Mouse (Mus musculus) MEL (cell line): ENCODE data around the gene Wipf3. TPM values are rescaled to one million over a fixed set of nuclear protein-coding genes. Genes with fewer than 3 reads are reported as not detected.

ENCODE experiments used
- DNase-seq: peaks from one replicate; pipeline ENCODE4 v3.0.0; 2011; ENCODE audit warnings: low read depth, low spot score
- H3K27ac ChIP-seq: 2 replicates; pipeline ENCODE4 v1.5.1; 2012; ENCODE audit warnings: low read depth, mild to moderate bottlenecking, control low read depth, low read length, moderate library complexity; ENCODE audit not compliant: control insufficient read depth
- H3K27me3 ChIP-seq, 2 experiments: fragments of 150-350 bp in 1 of 2; sonication (generic) in 1 of 2; 2 replicates each; pipeline ENCODE4 v1.6.1; 2012; ENCODE audit warnings: low read length in 2 of 2, mild to moderate bottlenecking in 2 of 2, improper control_type of control experiment in 1 of 2, moderate library complexity in 1 of 2; ENCODE audit not compliant: insufficient read depth in 2 of 2, control insufficient read depth in 1 of 2
- H3K36me3 ChIP-seq, 2 experiments: 2 replicates each; pipeline ENCODE4 v1.6.1; 2012 to 2014; ENCODE audit warnings: low read length in 2 of 2, improper control_type of control experiment in 1 of 2, inconsistent platforms in 1 of 2, mild to moderate bottlenecking in 1 of 2; ENCODE audit not compliant: insufficient read depth in 2 of 2, control insufficient read depth in 1 of 2
- H3K4me1 ChIP-seq, 2 experiments: fragments of 150-350 bp in 1 of 2; sonication (generic) in 1 of 2; 2 replicates each; pipeline ENCODE4 v1.6.1; 2012; ENCODE audit warnings: low read length in 2 of 2, improper control_type of control experiment in 1 of 2, mild to moderate bottlenecking in 1 of 2; ENCODE audit not compliant: insufficient read depth in 2 of 2, control insufficient read depth in 1 of 2
- H3K4me3 ChIP-seq, 2 experiments: fragments of 150-350 bp in 1 of 2; sonication (generic) in 1 of 2; 2 replicates each; pipeline ENCODE4 v1.5.1; 2012; ENCODE audit warnings: low read depth in 2 of 2, low read length in 2 of 2, mild to moderate bottlenecking in 2 of 2, moderate library complexity in 2 of 2, control low read depth in 1 of 2, improper control_type of control experiment in 1 of 2; ENCODE audit not compliant: control insufficient read depth in 1 of 2, insufficient read depth in 1 of 2
- H3K79me2 ChIP-seq: 2 replicates; pipeline ENCODE4 v1.6.1; 2012; ENCODE audit warnings: mild to moderate bottlenecking, low read length, moderate library complexity; ENCODE audit not compliant: control insufficient read depth, poor library complexity, insufficient read depth
- H3K9ac ChIP-seq: 2 replicates; pipeline ENCODE4 v1.6.1; 2012; ENCODE audit warnings: low read depth, mild to moderate bottlenecking, control low read depth, low read length, moderate library complexity; ENCODE audit not compliant: control insufficient read depth, poor library complexity, severe bottlenecking
- H3K9me3 ChIP-seq: fragments of 150-350 bp; sonication (generic); replicated peaks from 2 replicates; pipeline ENCODE4 v1.6.1; 2012; ENCODE audit warnings: mild to moderate bottlenecking, low read length, improper control_type of control experiment, moderate library complexity; ENCODE audit not compliant: insufficient read depth
- BHLHE40 ChIP-seq: IDR thresholded peaks from 2 replicates; pipeline ENCODE4 v1.6.1; 2012; ENCODE audit warnings: low read depth, mild to moderate bottlenecking, inconsistent platforms, low read length, improper control_type of control experiment, borderline replicate concordance
- CHD2 ChIP-seq: IDR thresholded peaks from 2 replicates; pipeline ENCODE4 v1.6.1; 2011; ENCODE audit warnings: low read length, improper control_type of control experiment
- CTCF ChIP-seq, 3 experiments: IDR thresholded peaks in 2 of 3; conservative IDR thresholded peaks in 1 of 3; 2 replicates each; pipeline ENCODE4 v1.5.1; 2011 to 2012; ENCODE audit warnings: low read length in 3 of 3, low read depth in 2 of 3, mild to moderate bottlenecking in 2 of 3, improper control_type of control experiment in 1 of 3, inconsistent platforms in 1 of 3, mixed read lengths in 1 of 3, moderate library complexity in 1 of 3; ENCODE audit not compliant: control insufficient read depth in 1 of 3, insufficient read depth in 1 of 3, poor library complexity in 1 of 3, severe bottlenecking in 1 of 3
- E2F4 ChIP-seq: IDR thresholded peaks from 2 replicates; pipeline ENCODE4 v1.6.1; 2011; ENCODE audit warnings: low read depth, low read length, improper control_type of control experiment, borderline replicate concordance
- ELF1 ChIP-seq: IDR thresholded peaks from 2 replicates; pipeline ENCODE4 v1.6.1; 2014; ENCODE audit warnings: low read depth, mild to moderate bottlenecking, inconsistent platforms, low read length, improper control_type of control experiment, moderate library complexity
- EP300 ChIP-seq, 2 experiments: IDR thresholded peaks; 2 replicates each; pipeline ENCODE4 v1.6.1; 2011; ENCODE audit warnings: improper control_type of control experiment in 2 of 2, low read length in 2 of 2, low read depth in 1 of 2, mild to moderate bottlenecking in 1 of 2
- ETS1 ChIP-seq: IDR thresholded peaks from 2 replicates; pipeline ENCODE4 v1.6.1; 2012; ENCODE audit warnings: low read depth, mild to moderate bottlenecking, inconsistent platforms, low read length, improper control_type of control experiment, moderate library complexity
- GABPA ChIP-seq: IDR thresholded peaks from 2 replicates; pipeline ENCODE4 v1.6.1; 2012; ENCODE audit warnings: low read depth, mild to moderate bottlenecking, inconsistent platforms, low read length, improper control_type of control experiment, moderate library complexity
- GATA1 ChIP-seq: IDR thresholded peaks from 2 replicates; pipeline ENCODE4 v1.6.1; 2011; ENCODE audit warnings: low read depth, low read length, improper control_type of control experiment
- HCFC1 ChIP-seq: IDR thresholded peaks from 2 replicates; pipeline ENCODE4 v1.6.1; 2012; ENCODE audit warnings: low read depth, mild to moderate bottlenecking, inconsistent platforms, low read length, improper control_type of control experiment, moderate library complexity
- MAFK ChIP-seq: IDR thresholded peaks from 2 replicates; pipeline ENCODE4 v1.6.1; 2011; ENCODE audit warnings: low read depth, mild to moderate bottlenecking, low read length, improper control_type of control experiment, borderline replicate concordance
- MAZ ChIP-seq: IDR thresholded peaks from 2 replicates; pipeline ENCODE4 v1.6.1; 2012; ENCODE audit warnings: low read depth, mild to moderate bottlenecking, inconsistent platforms, low read length, improper control_type of control experiment
- MEF2A ChIP-seq: IDR thresholded peaks from 2 replicates; pipeline ENCODE4 v1.6.1; 2014; ENCODE audit warnings: low read depth, mild to moderate bottlenecking, inconsistent platforms, low read length, improper control_type of control experiment; ENCODE audit not compliant: poor library complexity, insufficient replicate concordance, severe bottlenecking; ENCODE audit errors: extremely low read depth
- MXI1 ChIP-seq: IDR thresholded peaks from 2 replicates; pipeline ENCODE4 v1.6.1; 2011; ENCODE audit warnings: mild to moderate bottlenecking, low read depth, low read length, improper control_type of control experiment
- NELFE ChIP-seq: IDR thresholded peaks from 2 replicates; pipeline ENCODE4 v1.6.1; 2011; ENCODE audit warnings: low read depth, low read length, improper control_type of control experiment
- NRF1 ChIP-seq: IDR thresholded peaks from 2 replicates; pipeline ENCODE4 v1.6.1; 2014; ENCODE audit warnings: low read depth, mild to moderate bottlenecking, inconsistent platforms, low read length, improper control_type of control experiment, moderate library complexity; ENCODE audit not compliant: poor library complexity, insufficient read depth, severe bottlenecking
- POLR2A ChIP-seq, 2 experiments: IDR thresholded peaks; 2 replicates each; pipeline ENCODE4 v1.6.1; 2011 to 2012; ENCODE audit warnings: low read length in 2 of 2, mild to moderate bottlenecking in 2 of 2, control low read depth in 1 of 2, improper control_type of control experiment in 1 of 2, low read depth in 1 of 2, moderate library complexity in 1 of 2; ENCODE audit not compliant: control insufficient read depth in 1 of 2, insufficient read depth in 1 of 2, poor library complexity in 1 of 2
- POLR2AphosphoS2 ChIP-seq: IDR thresholded peaks from 2 replicates; pipeline ENCODE4 v1.6.1; 2011; ENCODE audit warnings: low read length, improper control_type of control experiment
- RCOR1 ChIP-seq: IDR thresholded peaks from 2 replicates; pipeline ENCODE4 v1.6.1; 2012; ENCODE audit warnings: low read depth, mild to moderate bottlenecking, inconsistent platforms, low read length, improper control_type of control experiment
- SIN3A ChIP-seq: IDR thresholded peaks from 2 replicates; pipeline ENCODE4 v1.6.1; 2012; ENCODE audit warnings: low read length, improper control_type of control experiment, inconsistent platforms
- SMC3 ChIP-seq: IDR thresholded peaks from 2 replicates; pipeline ENCODE4 v1.6.1; 2011; ENCODE audit warnings: low read depth, low read length, improper control_type of control experiment
- TAL1 ChIP-seq: IDR thresholded peaks from 2 replicates; pipeline ENCODE4 v1.6.1; 2012; ENCODE audit warnings: mild to moderate bottlenecking, inconsistent platforms, low read length, moderate library complexity, mixed read lengths
- TBP ChIP-seq: IDR thresholded peaks from 2 replicates; pipeline ENCODE4 v1.8.0; 2011; ENCODE audit warnings: low read depth, low read length, improper control_type of control experiment
- USF1 ChIP-seq: IDR thresholded peaks from 2 replicates; pipeline ENCODE4 v1.6.1; 2014; ENCODE audit warnings: low read depth, mild to moderate bottlenecking, inconsistent platforms, low read length, improper control_type of control experiment, moderate library complexity
- USF2 ChIP-seq, 2 experiments: IDR thresholded peaks; 2 replicates each; pipeline ENCODE4 v1.6.1; 2011 to 2012; ENCODE audit warnings: improper control_type of control experiment in 2 of 2, low read length in 2 of 2, borderline replicate concordance in 1 of 2, inconsistent platforms in 1 of 2, low read depth in 1 of 2, mild to moderate bottlenecking in 1 of 2; ENCODE audit not compliant: insufficient read depth in 1 of 2
- ZKSCAN1 ChIP-seq: IDR thresholded peaks from 2 replicates; pipeline ENCODE4 v1.6.1; 2012; ENCODE audit warnings: low read depth, mild to moderate bottlenecking, inconsistent platforms, low read length, improper control_type of control experiment, moderate library complexity
- ZMIZ1 ChIP-seq: IDR thresholded peaks from 2 replicates; pipeline ENCODE4 v1.6.1; 2012; ENCODE audit warnings: low read depth, mild to moderate bottlenecking, inconsistent platforms, low read length, improper control_type of control experiment, moderate library complexity
- polyA plus RNA-seq, 2 experiments: library from polyadenylated mRNA; stranded (reverse) in 1 of 2; unstranded in 1 of 2; fragments of >175 nt in 1 of 2; fragments of >200 nt in 1 of 2; gene quantifications; 2 replicates each; pipeline versions ENCODE4 v1.2.1 to v1.2.4; 2012; ENCODE audit warnings: low replicate concordance in 2 of 2, low read depth in 1 of 2; ENCODE audit not compliant: insufficient read length in 2 of 2, insufficient read depth in 1 of 2, missing spikeins in 1 of 2
- total RNA-seq: library from RNA; depleted of rRNA; stranded (reverse); fragments of 300-350 nt; gene quantifications from 2 replicates; pipeline ENCODE4 v1.2.3, GENCODE M21; 2012

The Wipf3 gene
- total and polyA plus RNA-seq, 3 experiments, result not detected

- DNase-seq, result no peak
- H3K27ac ChIP-seq, result no peak overlapping the region
- no peaks in the 10 kb centered on the region for H3K9me3 ChIP-seq
- H3K36me3 ChIP-seq, result no peaks in the 10 kb centered on the region
- no peak overlapping the region for H3K4me3 ChIP-seq
- H3K4me1 ChIP-seq, result no peaks in the 10 kb centered on the region
- H3K27me3 ChIP-seq, result no peaks in the 10 kb centered on the region
- no peak overlapping the region for H3K9ac ChIP-seq
- no peak for TF ChIP-seq MAZ
- TF ChIP-seq ZMIZ1, result no peak
- TF ChIP-seq TAL1, result no peak
- TF ChIP-seq USF1, result no peak
- H3K79me2 ChIP-seq, result no peaks in the 10 kb centered on the region
These were observed 16.5 kb upstream of the Wipf3 start for GRCm38 (mm10) chr6:54412879-54413278.

- Histone ChIP-seq H3K4me3 (no peak overlapping the region), H3K9ac (no peak overlapping the region), H3K4me1 (no peaks in the 10 kb centered on the region), H3K36me3 (no peaks in the 10 kb centered on the region), H3K9me3 (no peaks in the 10 kb centered on the region), H3K27ac (no peak overlapping the region), H3K79me2 (no peaks in the 10 kb centered on the region), H3K27me3 (no peaks in the 10 kb centered on the region)
- no peak for DNase-seq
- TF ChIP-seq NELFE (no peak), ZKSCAN1 (no peak), RCOR1 (no peak), SMC3 (no peak), NRF1 (no peak), SIN3A (no peak), USF1 (no peak), MEF2A (no peak), CHD2 (no peak)
These were observed 4.2 kb upstream of the Wipf3 start for GRCm38 (mm10) chr6:54425230-54425629.

DNA sequence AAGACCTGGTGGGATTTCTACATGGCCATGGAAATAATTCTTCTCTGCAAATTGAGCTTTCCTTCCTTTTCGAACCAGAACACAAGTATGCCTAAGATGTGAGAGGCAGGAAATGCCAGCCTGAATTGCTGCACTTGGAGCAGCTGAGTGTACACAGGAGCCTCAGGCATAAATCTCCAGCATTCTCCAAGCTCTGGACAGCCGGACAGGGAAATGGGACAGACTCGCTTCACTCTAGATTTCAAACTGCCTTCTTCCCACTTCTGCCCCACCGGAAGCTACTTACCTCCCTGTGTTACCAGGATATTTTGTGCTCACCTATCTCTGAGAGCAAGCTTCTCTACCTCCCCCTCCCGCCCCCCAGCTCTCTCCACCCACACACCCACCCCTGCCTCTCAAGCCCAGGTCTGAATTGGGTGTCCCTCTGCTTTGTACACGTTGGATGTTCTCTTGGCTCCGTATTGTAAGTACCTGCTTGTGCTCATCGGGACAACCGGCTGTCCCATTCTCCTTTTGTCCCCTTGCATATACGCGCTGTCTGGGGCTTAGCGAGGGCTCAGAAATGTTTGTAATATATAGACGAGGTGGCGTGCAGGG is 455 bp upstream of the Wipf3 start:
- DNase-seq, result no peak
- Histone ChIP-seq H3K27ac (no peak overlapping the region), H3K4me1 (no peaks in the 10 kb centered on the region), H3K36me3 (no peaks in the 10 kb centered on the region), H3K9me3 (no peaks in the 10 kb centered on the region), H3K4me3 (no peak overlapping the region), H3K9ac (no peak overlapping the region), H3K79me2 (no peaks in the 10 kb centered on the region), H3K27me3 (no peaks in the 10 kb centered on the region)
- TF ChIP-seq GABPA (no peak), BHLHE40 (no peak), USF2 (IDR thresholded peaks at IDR 0.05; ENCODE audit: borderline replicate concordance in 1 of 2, insufficient read depth in 1 of 2, low read depth in 1 of 2, low read length in 2 of 2) (no peak), MAFK (no peak), TBP (no peak), ETS1 (no peak), POLR2AphosphoS2 (no peak), ZKSCAN1 (no peak), MEF2A (no peak), E2F4 (no peak), CTCF (IDR thresholded peaks at IDR 0.05 in 2 of 3, conservative IDR thresholded peaks at IDR 0.05 in 1 of 3; ENCODE audit: control insufficient read depth in 1 of 3, insufficient read depth in 1 of 3, low read depth in 2 of 3, low read length in 3 of 3, poor library complexity in 1 of 3, severe bottlenecking in 1 of 3) (no peak), ELF1 (no peak), EP300 (IDR thresholded peaks at IDR 0.05; ENCODE audit: low read depth in 1 of 2, low read length in 2 of 2) (no peak), GATA1 (no peak), MXI1 (no peak), HCFC1 (no peak), POLR2A (IDR thresholded peaks at IDR 0.05; ENCODE audit: control insufficient read depth in 1 of 2, insufficient read depth in 1 of 2, low read depth in 1 of 2, low read length in 2 of 2, poor library complexity in 1 of 2) (no peak)
